Mouse (Mus musculus) left cerebral cortex, adult 8-10 months (tissue): ENCODE results near the gene Gm4884. TPM values are rescaled to one million over a fixed set of nuclear protein-coding genes. Genes with fewer than 3 reads are reported as not detected.
"Not testable (repeated sequence)": the region's sequence is repeated elsewhere in the genome, so short reads cannot be mapped to it uniquely, and the experiment has no call there.

ENCODE experiments used
- DNase-seq, 2 experiments: peaks; one replicate each; pipeline ENCODE4 v3.0.0; 2022; ENCODE audit warnings: low spot score in 2 of 2
- total RNA-seq, 4 experiments: library from RNA; stranded (reverse); gene quantifications; 2 replicates each; pipeline ENCODE4 v1.2.4; 2022

Gene Gm4884
- not detected for total RNA-seq

- DNase-seq: not testable (repeated sequence)
Measured at GRCm38 (mm10) chr7:41032419-41032818, at the start of gene Gm4884. Gm4884 (plus strand) TSS chr7:41032719.

GRCm38 (mm10) chr7:40987243-40987642 lies 45.3 kb upstream of the Gm4884 start, which contains the start of gene 4930433I11Rik:
4930433I11Rik (plus strand) TSS chr7:40987543.
- no peak for DNase-seq

- not testable (repeated sequence) for DNase-seq
Measured at GRCm38 (mm10) chr7:41044058-41044457, 11.5 kb downstream of the Gm4884 start.

Other genes with a start within 250 kb of the Gm4884 start
- 10 to 100 TPM; 47.9 to 49.3 (median 49.0) TPM for gene Vstm2b, start 134.4 kb upstream of the Gm4884 start, total RNA-seq
- not detected for gene 4930433I11Rik, start 45.2 kb upstream of the Gm4884 start, total RNA-seq
- not detected for gene Gm5592, start 121.1 kb downstream of the Gm4884 start, total RNA-seq